Mouse (Mus musculus): ENCODE results near the gene Gm6588. TPM values are rescaled to one million over a fixed set of nuclear protein-coding genes. Genes with fewer than 3 reads are reported as not detected.
A peak's percentile ranks its signal among the peaks of the same experiment; 100 is the strongest.

Gene Gm6588
- polyA plus RNA-seq, 1 experiment = not detected

GRCm38 (mm10) chr5:112486415-112486814, 37.2 kb downstream of the Gm6588 start:
- TF ChIP-seq POLR2A (IDR thresholded peaks at IDR 0.05; ENCODE audit: low read depth, low read length) = no peak
- no peak for TF ChIP-seq CTCF (conservative IDR thresholded peaks at IDR 0.05; ENCODE audit: insufficient read depth, insufficient read length, low read depth, low read length)
- no peaks in the 10 kb centered on the region for H3K4me1 ChIP-seq (ENCODE audit: control insufficient read depth, insufficient read depth, low read length)
- H3K27me3 ChIP-seq (replicated peaks; ENCODE audit: control insufficient read depth, insufficient read depth, low read length) = no peaks in the 10 kb centered on the region
- 47% methylated on average over 5 of the region's 5 CpGs for WGBS
- H3K27ac ChIP-seq (ENCODE audit: insufficient read depth, low read depth, low read length) = no peak overlapping the region
- peak; percentile 69 for DNase-seq
- H3K4me3 ChIP-seq (ENCODE audit: insufficient read depth, low read depth, low read length) = no peak overlapping the region
- no peaks in the 10 kb centered on the region for H3K36me3 ChIP-seq (ENCODE audit: control insufficient read depth, insufficient read depth, low read length)

- Histone ChIP-seq H3K27ac (ENCODE audit: insufficient read depth, low read depth, low read length) (no peak overlapping the region), H3K4me1 (ENCODE audit: control insufficient read depth, insufficient read depth, low read length) (no peaks in the 10 kb centered on the region), H3K27me3 (replicated peaks; ENCODE audit: control insufficient read depth, insufficient read depth, low read length) (no peaks in the 10 kb centered on the region), H3K4me3 (ENCODE audit: insufficient read depth, low read depth, low read length) (no peak overlapping the region), H3K36me3 (ENCODE audit: control insufficient read depth, insufficient read depth, low read length) (no peaks in the 10 kb centered on the region)
- TF ChIP-seq POLR2A (IDR thresholded peaks at IDR 0.05; ENCODE audit: low read depth, low read length) = no peak
- no peak for TF ChIP-seq CTCF (conservative IDR thresholded peaks at IDR 0.05; ENCODE audit: insufficient read depth, insufficient read length, low read depth, low read length)
- no peak for DNase-seq
- WGBS = 90% methylated on average over 1 of the region's 1 CpGs
Observed at GRCm38 (mm10) chr5:112487504-112487903, 38.3 kb downstream of the Gm6588 start.

GRCm38 (mm10) chr5:112488101-112488776, 39.0 kb downstream of the Gm6588 start:
- WGBS = 76% methylated on average over 8 of the region's 8 CpGs
- Histone ChIP-seq H3K27ac (ENCODE audit: insufficient read depth, low read depth, low read length) (no peak overlapping the region), H3K36me3 (ENCODE audit: control insufficient read depth, insufficient read depth, low read length) (no peaks in the 10 kb centered on the region), H3K4me3 (ENCODE audit: insufficient read depth, low read depth, low read length) (no peak overlapping the region), H3K4me1 (ENCODE audit: control insufficient read depth, insufficient read depth, low read length) (no peaks in the 10 kb centered on the region), H3K27me3 (replicated peaks; ENCODE audit: control insufficient read depth, insufficient read depth, low read length) (no peaks in the 10 kb centered on the region)
- TF ChIP-seq POLR2A (IDR thresholded peaks at IDR 0.05; ENCODE audit: low read depth, low read length) (no peak), CTCF (conservative IDR thresholded peaks at IDR 0.05; ENCODE audit: insufficient read depth, insufficient read length, low read depth, low read length) (no peak)
- DNase-seq = no peak

GRCm38 (mm10) chr5:112491489-112491888, 42.3 kb downstream of the Gm6588 start:
- no peak overlapping the region for H3K27ac ChIP-seq (ENCODE audit: insufficient read depth, low read depth, low read length)
- H3K36me3 ChIP-seq (ENCODE audit: control insufficient read depth, insufficient read depth, low read length) = no peaks in the 10 kb centered on the region
- no peak overlapping the region for H3K4me3 ChIP-seq (ENCODE audit: insufficient read depth, low read depth, low read length)
- TF ChIP-seq CTCF (conservative IDR thresholded peaks at IDR 0.05; ENCODE audit: insufficient read depth, insufficient read length, low read depth, low read length) (peak; percentile 32; the same call in 1 of the 2 replicates), POLR2A (IDR thresholded peaks at IDR 0.05; ENCODE audit: low read depth, low read length) (no peak)
- H3K4me1 ChIP-seq (ENCODE audit: control insufficient read depth, insufficient read depth, low read length) = no peaks in the 10 kb centered on the region
- 44% methylated on average over 11 of the region's 11 CpGs for WGBS
- no peak for DNase-seq
- H3K27me3 ChIP-seq (replicated peaks; ENCODE audit: control insufficient read depth, insufficient read depth, low read length) = no peaks in the 10 kb centered on the region

- H3K27ac ChIP-seq (ENCODE audit: insufficient read depth, low read depth, low read length) = no peak overlapping the region
- H3K4me1 ChIP-seq (ENCODE audit: control insufficient read depth, insufficient read depth, low read length) = no peaks in the 10 kb centered on the region
- H3K4me3 ChIP-seq (ENCODE audit: insufficient read depth, low read depth, low read length) = no peak overlapping the region
- peak; percentile 10 for DNase-seq
- H3K36me3 ChIP-seq (ENCODE audit: control insufficient read depth, insufficient read depth, low read length) = no peaks in the 10 kb centered on the region
- no peaks in the 10 kb centered on the region for H3K27me3 ChIP-seq (replicated peaks; ENCODE audit: control insufficient read depth, insufficient read depth, low read length)
- TF ChIP-seq POLR2A (IDR thresholded peaks at IDR 0.05; ENCODE audit: low read depth, low read length) (no peak), CTCF (conservative IDR thresholded peaks at IDR 0.05; ENCODE audit: insufficient read depth, insufficient read length, low read depth, low read length) (no peak)
- 33% methylated on average over 11 of the region's 11 CpGs for WGBS
Observed at GRCm38 (mm10) chr5:112493492-112493891, 44.3 kb downstream of the Gm6588 start.

GRCm38 (mm10) chr5:112496753-112497369, 47.6 kb downstream of the Gm6588 start:
- TF ChIP-seq CTCF (conservative IDR thresholded peaks at IDR 0.05; ENCODE audit: insufficient read depth, insufficient read length, low read depth, low read length) (no peak), POLR2A (IDR thresholded peaks at IDR 0.05; ENCODE audit: low read depth, low read length) (no peak)
- Histone ChIP-seq H3K4me1 (ENCODE audit: control insufficient read depth, insufficient read depth, low read length) (no peaks in the 10 kb centered on the region), H3K4me3 (ENCODE audit: insufficient read depth, low read depth, low read length) (no peak overlapping the region), H3K27ac (ENCODE audit: insufficient read depth, low read depth, low read length) (no peak overlapping the region), H3K27me3 (replicated peaks; ENCODE audit: control insufficient read depth, insufficient read depth, low read length) (no peaks in the 10 kb centered on the region), H3K36me3 (ENCODE audit: control insufficient read depth, insufficient read depth, low read length) (no peaks in the 10 kb centered on the region)
- WGBS = 87% methylated on average over 7 of the region's 7 CpGs
- DNase-seq = no peak
